Comparison of ENCODE assay signal across 8 mouse cellular contexts in genomic region chr10:21295759-21296621, GRCm38 (mm10). TPM values are rescaled to one million over a fixed set of nuclear protein-coding genes. Genes with fewer than 3 reads are reported as not detected.
DNase-seq lines count a peak whose midpoint lies in the region; ATAC-seq and TF ChIP-seq lines count a peak whose summit lies in the region.

Hbs1l (plus strand) TSS chr10:21295979.

- peak within 1 kb of the TSS; percentile 85 for H3K27ac ChIP-seq in hindbrain, embryonic 13.5 days

- under 1% methylated on average over 78 of the region's 81 CpGs for WGBS in hindbrain, embryonic 13.5 days

- DNase-seq in Patski (ENCODE audit: low read depth, low spot score): peak; percentile 33
- DNase-seq in cerebellum, postnatal 14 days: peak; percentile 95 to 96
- DNase-seq in frontal cortex, postnatal 14 days (ENCODE audit: low spot score in 2 of 2): peak; percentile 80 to 84
- peak; percentile 84 to 86 for DNase-seq in layer of hippocampus, postnatal 25 days (ENCODE audit: extremely low spot score in 1 of 2, low spot score in 1 of 2)
- peak; percentile 92 for DNase-seq in lung, postnatal 25 days (ENCODE audit: low spot score)
- DNase-seq in retina, embryonic 14.5 days (ENCODE audit: low spot score): peak; percentile 94
- DNase-seq in thymus, postnatal 4 days: peak; percentile 96

- H3K4me3 ChIP-seq in hindbrain, embryonic 13.5 days: peak within 1 kb of the TSS; percentile 94

- in situ Hi-C loops in Patski (cut with MboI; ENCODE audit: low pct_unique_long_range_greater_than_20kb): no loop called here

- H3K4me1 ChIP-seq in hindbrain, embryonic 13.5 days (replicated peaks): peaks cover 24% of the 10 kb centered on the region

- H3K9ac ChIP-seq in hindbrain, embryonic 13.5 days: peak within 1 kb of the TSS; percentile 92

- no peaks in the 10 kb centered on the region for H3K9me3 ChIP-seq in hindbrain, embryonic 13.5 days

- H3K4me2 ChIP-seq in hindbrain, embryonic 13.5 days: peak within 1 kb of the TSS; percentile 77

- no peak for TF ChIP-seq CTCF in Patski (IDR thresholded peaks at IDR 0.05)

- ATAC-seq in Patski: peak; percentile 95
- peak; percentile 99 for ATAC-seq in hindbrain, embryonic 13.5 days (ENCODE audit: low FRiP score)

- H3K36me3 ChIP-seq in hindbrain, embryonic 13.5 days: peaks cover 16% of the 10 kb centered on the region

- CTCF ChIA-PET in Patski (lab: Charles Lee): interaction anchor here (1.1 kb wide), 2 partner anchors 9 to 37 kb away, joined by 3 read pairs; no protein-coding TSS in a partner anchor

- POLR2A ChIA-PET in Patski (lab: Charles Lee): no interaction called here

- H3K27me3 ChIP-seq in Patski: no peaks in the 10 kb centered on the region
- H3K27me3 ChIP-seq in hindbrain, embryonic 13.5 days: no peaks in the 10 kb centered on the region

RNA-seq across cellular contexts. Expression of gene Hbs1l, which starts in this region (rescaled TPM):
- 64.6 TPM for polyA plus RNA-seq in Patski (2021)
- polyA plus RNA-seq in hindbrain, embryonic 13.5 days (2015; fragmentation: Nextera tagmentation; extraction: Ambion mirVana): 99.1 and 102 TPM in 2 replicates
- total RNA-seq in layer of hippocampus, postnatal 25 days (2021): 10 to 100 TPM; 63.3 to 73.2 TPM

Comparison
In these comparisons a context has a peak if more than half of its experiments do, and no peak if none do; other contexts are left out.
1. Peak in every context shown above with its lines: DNase-seq, ATAC-seq, H3K4me3 ChIP-seq and H3K27ac ChIP-seq.
2. DNase-seq: peak in every context shown above with its lines; median percentile 96 in thymus, postnatal 4 days; 96 in cerebellum, postnatal 14 days; 94 in retina, embryonic 14.5 days; 92 in lung, postnatal 25 days; 85 in layer of hippocampus, postnatal 25 days; 82 in frontal cortex, postnatal 14 days; 33 in Patski.